Mouse (Mus musculus): Measurements from ENCODE around the gene Tiam1.

- TF ChIP-seq GATA1 (IDR thresholded peaks at IDR 0.05; ENCODE audit: borderline replicate concordance, low read length) (no peak), FLI1 (IDR thresholded peaks at IDR 0.05; ENCODE audit: low read length) (no peak)
Measured at GRCm38 (mm10) chr16:89867212-89867829, 276.2 kb downstream of the Tiam1 start.

Data from megakaryocyte, embryonic 14.5 days (primary cell).